Mouse (Mus musculus) lung, embryonic 14.5 days (tissue): ENCODE measurements around the gene Dennd2c. TPM values are rescaled to one million over a fixed set of nuclear protein-coding genes. Genes with fewer than 3 reads are reported as not detected.
"Not testable (repeated sequence)": the region's sequence is repeated elsewhere in the genome, so short reads cannot be mapped to it uniquely, and the experiment has no call there.

Experiments used
- ATAC-seq: fragments of 200-750 bp; cut with Nextera tagmentation; 2 replicates; pipeline ENCODE4 v1.8.0; 2017; ENCODE audit warnings: mild to moderate bottlenecking, moderate TSS enrichment, moderate library complexity; ENCODE audit not compliant: insufficient read depth
- DNase-seq: peaks from one replicate; pipeline ENCODE4 v3.0.0-alpha.2; 2015
- H3K27ac ChIP-seq: fragments of 300-500 bp; sonication (generic); 2 replicates; pipeline ENCODE4 v1.5.1; 2014; ENCODE audit warnings: low read depth, mild to moderate bottlenecking, moderate library complexity
- H3K27me3 ChIP-seq: fragments of 300-500 bp; sonication (generic); 2 replicates; pipeline ENCODE4 v1.6.1; 2014; ENCODE audit warnings: low read length, control low read depth; ENCODE audit not compliant: insufficient read depth
- H3K36me3 ChIP-seq: fragments of 300-500 bp; sonication (generic); 2 replicates; pipeline ENCODE4 v1.6.1; 2014; ENCODE audit warnings: control low read depth; ENCODE audit not compliant: insufficient read depth
- H3K4me1 ChIP-seq: fragments of 300-500 bp; sonication (generic); 2 replicates; pipeline ENCODE4 v1.6.1; 2014; ENCODE audit warnings: antibody characterized with exemption, control low read depth; ENCODE audit not compliant: insufficient read depth
- H3K4me2 ChIP-seq: fragments of 300-500 bp; sonication (generic); 2 replicates; pipeline ENCODE4 v1.6.1; 2014; ENCODE audit warnings: mild to moderate bottlenecking
- H3K4me3 ChIP-seq: fragments of 300-500 bp; sonication (generic); 2 replicates; pipeline ENCODE4 v1.5.1; 2014; ENCODE audit warnings: low read depth, low read length
- H3K9ac ChIP-seq: fragments of 300-500 bp; sonication (generic); 2 replicates; pipeline ENCODE4 v1.6.1; 2014
- H3K9me3 ChIP-seq: fragments of 300-500 bp; sonication (generic); 2 replicates; pipeline ENCODE4 v1.6.1; 2016; ENCODE audit warnings: low read depth, low read length, control low read depth
- CTCF ChIP-seq: IDR thresholded peaks from 2 replicates; pipeline ENCODE4 v1.5.1; 2016; ENCODE audit warnings: antibody characterized with exemption, low read depth
- WGBS: fragments of 180-500 bp; shearing (Covaris S2); extraction: QIAGEN DNeasy Blood & Tissue Kit; methylation state at CpG from one replicate; pipeline ENCODE4 v1.1.7; 2014; 5-methylcytosine and 5-hydroxymethylcytosine counted together
- polyA plus RNA-seq: library from polyadenylated mRNA; unstranded; fragments of >200 nt; fragmentation: Nextera tagmentation; extraction: Ambion mirVana; gene quantifications from 2 replicates; pipeline ENCODE4 v1.2.1, GENCODE M21; 2014

Dennd2c gene
- polyA plus RNA-seq, 1 experiment from 2014 or later: 5.2 TPM

- H3K4me2 ChIP-seq: peak within 1 kb of the TSS; percentile 79
- peaks cover 8% of the 10 kb centered on the region for H3K4me1 ChIP-seq
- under 1% methylated on average over 56 of the region's 56 CpGs for WGBS
- peaks cover 34% of the 10 kb centered on the region for H3K36me3 ChIP-seq
- H3K9me3 ChIP-seq: no peaks in the 10 kb centered on the region
- H3K4me3 ChIP-seq: peak within 1 kb of the TSS; percentile 91
- DNase-seq (peak; percentile 100), ATAC-seq (peak; percentile 95)
- peak within 1 kb of the TSS; percentile 91 for H3K9ac ChIP-seq
- peak within 1 kb of the TSS; percentile 78 for H3K27ac ChIP-seq
- TF ChIP-seq CTCF: peak; percentile 31
- no peaks in the 10 kb centered on the region for H3K27me3 ChIP-seq
Measured at GRCm38 (mm10) chr3:103171505-103172267, 69.3 kb downstream of the Dennd2c start, which contains the start of gene Bcas2. TSS of gene Bcas2 (plus strand) at chr3:103171655.

- Histone ChIP-seq H3K27ac (no peak overlapping the region), H3K4me3 (peak overlapping the region; percentile 91), H3K9me3 (no peaks in the 10 kb centered on the region), H3K4me2 (peak overlapping the region; percentile 79), H3K36me3 (peaks cover 44% of the 10 kb centered on the region), H3K27me3 (no peaks in the 10 kb centered on the region), H3K9ac (peak overlapping the region; percentile 91), H3K4me1 (peaks cover 8% of the 10 kb centered on the region)
- DNase-seq (peak; percentile 40), ATAC-seq (no peak)
- 21% methylated on average over 5 of the region's 5 CpGs for WGBS
- TF ChIP-seq CTCF: no peak
Measured at GRCm38 (mm10) chr3:103172615-103173014, 70.2 kb downstream of the Dennd2c start.

- H3K27ac ChIP-seq: no peak overlapping the region
- no peak for TF ChIP-seq CTCF
- H3K4me3 ChIP-seq: no peak overlapping the region
- 85% methylated on average over 4 of the region's 4 CpGs for WGBS
- no peaks in the 10 kb centered on the region for H3K9me3 ChIP-seq
- no peaks in the 10 kb centered on the region for H3K27me3 ChIP-seq
- peaks cover 60% of the 10 kb centered on the region for H3K36me3 ChIP-seq
- ATAC-seq: no peak
- no peak overlapping the region for H3K4me2 ChIP-seq
- DNase-seq: no peak
- peaks cover 4% of the 10 kb centered on the region; the same call in 1 of the 2 replicates for H3K4me1 ChIP-seq
- H3K9ac ChIP-seq: no peak overlapping the region
Measured at GRCm38 (mm10) chr3:103176740-103177139, 74.3 kb downstream of the Dennd2c start.

- Histone ChIP-seq H3K36me3 (peaks cover 45% of the 10 kb centered on the region), H3K4me1 (no peaks in the 10 kb centered on the region), H3K4me3 (no peak overlapping the region), H3K4me2 (no peak overlapping the region), H3K27me3 (no peaks in the 10 kb centered on the region), H3K9me3 (no peaks in the 10 kb centered on the region), H3K27ac (no peak overlapping the region), H3K9ac (no peak overlapping the region)
- no peak for TF ChIP-seq CTCF
- DNase-seq (no peak), ATAC-seq (no peak)
- WGBS: 91% methylated on average over 9 of the region's 9 CpGs
Measured at GRCm38 (mm10) chr3:103179527-103179926, 77.1 kb downstream of the Dennd2c start.

GRCm38 (mm10) chr3:103181171-103181570 is 78.8 kb downstream of the Dennd2c start:
- no peaks in the 10 kb centered on the region for H3K4me1 ChIP-seq
- H3K36me3 ChIP-seq: peaks cover 30% of the 10 kb centered on the region

GRCm38 (mm10) chr3:103182821-103183220 is 80.4 kb downstream of the Dennd2c start:
- no peaks in the 10 kb centered on the region for H3K9me3 ChIP-seq
- no peaks in the 10 kb centered on the region for H3K27me3 ChIP-seq
- no peak for DNase-seq
- no peak for TF ChIP-seq CTCF
- WGBS: 68% methylated on average over 14 of the region's 14 CpGs
- no peaks in the 10 kb centered on the region for H3K4me1 ChIP-seq
- ATAC-seq: no peak
- no peak overlapping the region for H3K9ac ChIP-seq
- H3K4me3 ChIP-seq: no peak overlapping the region
- H3K27ac ChIP-seq: no peak overlapping the region
- H3K4me2 ChIP-seq: no peak overlapping the region
- peaks cover 14% of the 10 kb centered on the region for H3K36me3 ChIP-seq

More at GRCm38 (mm10) chr3:103181171-103181570, 78.8 kb downstream of the Dennd2c start:
- H3K27ac ChIP-seq: no peak overlapping the region
- DNase-seq: peak; percentile 7
- peak; percentile 42 for TF ChIP-seq CTCF
- no peak overlapping the region for H3K9ac ChIP-seq
- H3K27me3 ChIP-seq: no peaks in the 10 kb centered on the region
- 34% methylated on average over 4 of the region's 4 CpGs for WGBS
- H3K4me2 ChIP-seq: no peak overlapping the region
- ATAC-seq: no peak
- no peak overlapping the region for H3K4me3 ChIP-seq
- H3K9me3 ChIP-seq: no peaks in the 10 kb centered on the region

- not testable (repeated sequence) for H3K4me1 ChIP-seq, H3K27ac ChIP-seq, H3K36me3 ChIP-seq, H3K27me3 ChIP-seq, H3K9ac ChIP-seq, DNase-seq, H3K4me2 ChIP-seq, H3K4me3 ChIP-seq, ATAC-seq, H3K9me3 ChIP-seq
- peak; percentile 39 for TF ChIP-seq CTCF
Measured at GRCm38 (mm10) chr3:103184467-103184866, 82.1 kb downstream of the Dennd2c start.
